Comparison of ENCODE assay signal across 8 mouse cellular contexts in the genomic region with DNA sequence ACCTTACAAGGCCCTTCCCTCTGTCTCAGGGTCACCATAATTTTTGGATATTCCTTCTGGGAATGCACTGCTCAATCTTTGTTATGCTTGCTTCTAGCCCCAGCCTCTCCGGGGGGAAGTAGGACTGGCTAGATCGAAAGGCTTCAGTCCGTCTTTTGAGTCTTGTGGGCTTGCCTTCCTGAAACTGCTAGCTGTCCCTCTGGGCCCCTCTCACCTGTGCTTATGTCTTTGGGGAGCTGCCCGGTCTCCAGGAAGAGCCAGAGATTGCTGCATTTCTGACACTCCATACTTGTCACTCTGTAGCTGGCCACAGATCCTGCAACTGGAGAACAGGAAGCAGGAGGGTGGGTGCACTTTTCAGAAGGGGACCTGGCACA. TPM values are rescaled to one million over a fixed set of nuclear protein-coding genes. Genes with fewer than 3 reads are reported as not detected.
DNase-seq lines count a peak whose midpoint lies in the region; ATAC-seq lines count a peak whose summit lies in the region.
"Had no signal": no experiment of that assay in that cellular context is flagged by ENCODE, and none has a peak within 500 bp of the region (broad histone marks: within the 10 kb centered on the region; RNA-seq: fewer than 3 reads in every experiment).

No protein-coding gene starts in this region.

- peak overlapping the region; percentile 93 for H3K4me2 ChIP-seq in kidney, embryonic 15.5 days
- peak overlapping the region; percentile 88 for H3K4me2 ChIP-seq in embryonic facial prominence, embryonic 14.5 days (ENCODE audit: low read depth, low read length)
- H3K4me2 ChIP-seq in hindbrain, embryonic 16.5 days (ENCODE audit: low read length), result peak overlapping the region; percentile 89
- peak overlapping the region; percentile 85 for H3K4me2 ChIP-seq in midbrain, embryonic 16.5 days (ENCODE audit: low read length)

- no peak for ATAC-seq in kidney, embryonic 15.5 days (replicated peaks; ENCODE audit: low FRiP score)
- ATAC-seq in embryonic facial prominence, embryonic 14.5 days (ENCODE audit: low read depth), result no peak
- no peak for ATAC-seq in hindbrain, embryonic 16.5 days
- ATAC-seq in midbrain, embryonic 16.5 days, result no peak

- WGBS in kidney, embryonic 15.5 days, result 84% methylated on average over 4 of the region's 4 CpGs
- 80% methylated on average over 4 of the region's 4 CpGs for WGBS in embryonic facial prominence, embryonic 14.5 days
- 88% methylated on average over 4 of the region's 4 CpGs for WGBS in hindbrain, embryonic 16.5 days
- WGBS in midbrain, embryonic 16.5 days, result 88% methylated on average over 4 of the region's 4 CpGs

- no peak overlapping the region for H3K4me3 ChIP-seq in kidney, embryonic 15.5 days (replicated peaks)
- H3K4me3 ChIP-seq in embryonic facial prominence, embryonic 14.5 days (ENCODE audit: low read depth, low read length), result 0 out of 2 replicates have a peak overlapping the region, but pooled peaks have one; percentile 51
- H3K4me3 ChIP-seq in hindbrain, embryonic 16.5 days (ENCODE audit: low read length), result peak overlapping the region; percentile 63
- peak overlapping the region; percentile 61; the same call in 1 of the 2 replicates for H3K4me3 ChIP-seq in midbrain, embryonic 16.5 days (ENCODE audit: low read depth, low read length)

- no peaks in the 10 kb centered on the region for H3K36me3 ChIP-seq in kidney, embryonic 15.5 days
- no peaks in the 10 kb centered on the region for H3K36me3 ChIP-seq in embryonic facial prominence, embryonic 14.5 days (ENCODE audit: control insufficient read depth, insufficient read depth, low read length)
- no peaks in the 10 kb centered on the region for H3K36me3 ChIP-seq in hindbrain, embryonic 16.5 days (ENCODE audit: control insufficient read depth, insufficient read depth, low read length)
- no peaks in the 10 kb centered on the region for H3K36me3 ChIP-seq in midbrain, embryonic 16.5 days (ENCODE audit: control insufficient read depth, insufficient read depth, low read length)
- H3K36me3 ChIP-seq: G1E had no signal

- no peak overlapping the region for H3K9ac ChIP-seq in kidney, embryonic 15.5 days
- H3K9ac ChIP-seq in embryonic facial prominence, embryonic 14.5 days (ENCODE audit: low read depth, low read length), result no peak overlapping the region
- peak overlapping the region; percentile 78; the same call in 1 of the 2 replicates for H3K9ac ChIP-seq in hindbrain, embryonic 16.5 days (ENCODE audit: low read depth, low read length)
- H3K9ac ChIP-seq in midbrain, embryonic 16.5 days (ENCODE audit: low read depth, low read length), result peak overlapping the region; percentile 81

- H3K27me3 ChIP-seq in kidney, embryonic 15.5 days, result peaks cover 22% of the 10 kb centered on the region
- peaks cover 20% of the 10 kb centered on the region for H3K27me3 ChIP-seq in embryonic facial prominence, embryonic 14.5 days (replicated peaks; ENCODE audit: control insufficient read depth, insufficient read depth, low read length)
- peaks cover 14% of the 10 kb centered on the region for H3K27me3 ChIP-seq in hindbrain, embryonic 16.5 days (replicated peaks; ENCODE audit: control insufficient read depth, insufficient read depth, low read length)
- H3K27me3 ChIP-seq in midbrain, embryonic 16.5 days (ENCODE audit: control insufficient read depth, insufficient read depth, low read depth, low read length), result peaks cover 17% of the 10 kb centered on the region

- no peaks in the 10 kb centered on the region for H3K9me3 ChIP-seq in kidney, embryonic 15.5 days (replicated peaks)
- H3K9me3 ChIP-seq in embryonic facial prominence, embryonic 14.5 days (ENCODE audit: control insufficient read depth, low read length), result no peaks in the 10 kb centered on the region
- no peaks in the 10 kb centered on the region for H3K9me3 ChIP-seq in hindbrain, embryonic 16.5 days (ENCODE audit: control insufficient read depth, low read length)
- H3K9me3 ChIP-seq in midbrain, embryonic 16.5 days (replicated peaks; ENCODE audit: control insufficient read depth, low read length, poor library complexity, severe bottlenecking), result no peaks in the 10 kb centered on the region
- H3K9me3 ChIP-seq: G1E had no signal

- peaks cover 24% of the 10 kb centered on the region for H3K4me1 ChIP-seq in kidney, embryonic 15.5 days
- H3K4me1 ChIP-seq in embryonic facial prominence, embryonic 14.5 days (ENCODE audit: control insufficient read depth, insufficient read depth, low read length), result peaks cover 10% of the 10 kb centered on the region
- peaks cover 13% of the 10 kb centered on the region for H3K4me1 ChIP-seq in hindbrain, embryonic 16.5 days (ENCODE audit: control insufficient read depth, insufficient read depth, low read depth, low read length)
- peaks cover 12% of the 10 kb centered on the region for H3K4me1 ChIP-seq in midbrain, embryonic 16.5 days (ENCODE audit: control insufficient read depth, insufficient read depth, low read length)

- no peak for DNase-seq in kidney, adult 9 months
- DNase-seq in embryonic facial prominence, embryonic 14.5 days (ENCODE audit: low spot score), result no peak
- DNase-seq in adrenal gland, postnatal 25 days, result no peak
- DNase-seq in embryo, embryonic 9.5 days (ENCODE audit: extremely low spot score), result no peak

- H3K27ac ChIP-seq in kidney, embryonic 15.5 days, result peak overlapping the region; percentile 84; the same call in 1 of the 2 replicates
- no peak overlapping the region for H3K27ac ChIP-seq in embryonic facial prominence, embryonic 14.5 days (replicated peaks; ENCODE audit: low read depth, low read length)
- H3K27ac ChIP-seq in hindbrain, embryonic 16.5 days (ENCODE audit: low read depth, low read length), result no peak overlapping the region
- peak overlapping the region; percentile 80; the same call in 1 of the 2 replicates for H3K27ac ChIP-seq in midbrain, embryonic 16.5 days (ENCODE audit: low read length)

RNA-seq across cellular contexts. Expression of gene Tmem141, which starts 1.0 kb away (rescaled TPM):
- 31.6 and 32.4 TPM in 2 replicates for polyA plus RNA-seq in kidney, embryonic 15.5 days (2015; fragmentation: Nextera tagmentation; extraction: Ambion mirVana)
- polyA plus RNA-seq in embryonic facial prominence, embryonic 14.5 days (2014; fragmentation: Nextera tagmentation; extraction: Ambion mirVana), result 22.9 and 33.0 TPM in 2 replicates
- 54.6 and 66.8 TPM in 2 replicates for polyA plus RNA-seq in hindbrain, embryonic 16.5 days (2015; fragmentation: Nextera tagmentation; extraction: Ambion mirVana)
- polyA plus RNA-seq in midbrain, embryonic 16.5 days (2015; fragmentation: Nextera tagmentation; extraction: Ambion mirVana), result 56.4 and 67.2 TPM in 2 replicates
- total RNA-seq in adrenal gland, postnatal 25 days (2021), result 28.8 and 36.9 TPM in 2 replicates
- total RNA-seq: G1E had no signal
- polyA plus RNA-seq: G1E had no signal

RNA-seq across cellular contexts. Expression of gene Ccdc183, which starts 3.4 kb away (rescaled TPM):
- 0.12 and 0.27 TPM in 2 replicates for polyA plus RNA-seq in kidney, embryonic 15.5 days (2015; fragmentation: Nextera tagmentation; extraction: Ambion mirVana)
- 0.33 and 0.41 TPM in 2 replicates for polyA plus RNA-seq in embryonic facial prominence, embryonic 14.5 days (2014; fragmentation: Nextera tagmentation; extraction: Ambion mirVana)
- 0.13 and 0.34 TPM in 2 replicates for polyA plus RNA-seq in hindbrain, embryonic 16.5 days (2015; fragmentation: Nextera tagmentation; extraction: Ambion mirVana)
- 0.11 and 0.24 TPM in 2 replicates for polyA plus RNA-seq in midbrain, embryonic 16.5 days (2015; fragmentation: Nextera tagmentation; extraction: Ambion mirVana)
- not detected in 2 replicates for total RNA-seq in adrenal gland, postnatal 25 days (2021)
- polyA plus RNA-seq: G1E had no signal

RNA-seq across cellular contexts. Expression of gene Fcna, which starts 7.0 kb away (rescaled TPM):
- polyA plus RNA-seq in kidney, embryonic 15.5 days (2015; fragmentation: Nextera tagmentation; extraction: Ambion mirVana), result 3.3 and 4.2 TPM in 2 replicates
- polyA plus RNA-seq in embryonic facial prominence, embryonic 14.5 days (2014; fragmentation: Nextera tagmentation; extraction: Ambion mirVana), result 2.8 and 4.9 TPM in 2 replicates
- 4.6 and 4.8 TPM in 2 replicates for polyA plus RNA-seq in hindbrain, embryonic 16.5 days (2015; fragmentation: Nextera tagmentation; extraction: Ambion mirVana)
- 2.5 and 3.1 TPM in 2 replicates for polyA plus RNA-seq in midbrain, embryonic 16.5 days (2015; fragmentation: Nextera tagmentation; extraction: Ambion mirVana)
- total RNA-seq in adrenal gland, postnatal 25 days (2021), result 2.6 and 2.7 TPM in 2 replicates
- total RNA-seq: G1E had no signal
- polyA plus RNA-seq: G1E had no signal

RNA-seq across cellular contexts. Expression of gene Rabl6, which starts 12.5 kb away (rescaled TPM):
- polyA plus RNA-seq in kidney, embryonic 15.5 days (2015; fragmentation: Nextera tagmentation; extraction: Ambion mirVana), result 72.8 and 74.7 TPM in 2 replicates
- 64.4 and 71.9 TPM in 2 replicates for polyA plus RNA-seq in embryonic facial prominence, embryonic 14.5 days (2014; fragmentation: Nextera tagmentation; extraction: Ambion mirVana)
- 65.3 and 71.8 TPM in 2 replicates for polyA plus RNA-seq in hindbrain, embryonic 16.5 days (2015; fragmentation: Nextera tagmentation; extraction: Ambion mirVana)
- 64.7 and 68.3 TPM in 2 replicates for polyA plus RNA-seq in midbrain, embryonic 16.5 days (2015; fragmentation: Nextera tagmentation; extraction: Ambion mirVana)
- total RNA-seq in adrenal gland, postnatal 25 days (2021), result 108 and 118 TPM in 2 replicates

RNA-seq across cellular contexts. Expression of gene Lcn8, which starts 32.1 kb away (rescaled TPM):
- polyA plus RNA-seq in kidney, embryonic 15.5 days (2015; fragmentation: Nextera tagmentation; extraction: Ambion mirVana), result not detected in 2 replicates
- polyA plus RNA-seq in embryonic facial prominence, embryonic 14.5 days (2014; fragmentation: Nextera tagmentation; extraction: Ambion mirVana), result not detected in 2 replicates
- polyA plus RNA-seq in hindbrain, embryonic 16.5 days (2015; fragmentation: Nextera tagmentation; extraction: Ambion mirVana), result not detected in 2 replicates
- not detected in 2 replicates for polyA plus RNA-seq in midbrain, embryonic 16.5 days (2015; fragmentation: Nextera tagmentation; extraction: Ambion mirVana)
- not detected in 2 replicates for total RNA-seq in adrenal gland, postnatal 25 days (2021)
- total RNA-seq: G1E had no signal
- polyA plus RNA-seq: G1E had no signal

Comparison
In these comparisons a context has a peak if more than half of its experiments do, and no peak if none do; other contexts are left out.
1. H3K27ac ChIP-seq: peak in kidney, embryonic 15.5 days (single experiment) and midbrain, embryonic 16.5 days (single experiment); none in embryonic facial prominence, embryonic 14.5 days (single experiment) and hindbrain, embryonic 16.5 days (single experiment).
2. H3K9ac ChIP-seq: peak in hindbrain, embryonic 16.5 days (single experiment) and midbrain, embryonic 16.5 days (single experiment); none in kidney, embryonic 15.5 days (single experiment) and embryonic facial prominence, embryonic 14.5 days (single experiment).
3. Peak in every context shown above with its lines, with median percentiles within 50 percentile points of each other: H3K4me2 ChIP-seq.